Mouse (Mus musculus) heart, adult 2 months (tissue): ENCODE results near the gene Camk1d.

Source experiments
- CTCF ChIP-seq: fragments of 200-600 bp; IDR thresholded peaks from 2 replicates; pipeline ENCODE4 v1.8.1; 2022; ENCODE audit warnings: antibody characterized with exemption, mild to moderate bottlenecking, moderate library complexity
- POLR2A ChIP-seq: fragments of 200-500 bp; IDR thresholded peaks from 2 replicates; pipeline ENCODE4 v1.6.1; 2011; ENCODE audit warnings: mild to moderate bottlenecking, low read depth, low read length, control low read depth; ENCODE audit not compliant: insufficient read depth

- no peak for TF ChIP-seq CTCF
- TF ChIP-seq POLR2A, result no peak
Observed at GRCm38 (mm10) chr2:5553264-5553663, 161.1 kb downstream of the Camk1d start.
